Mouse (Mus musculus) ES-E14 (cell line): ENCODE data around the gene Hist1h3a.
"Not testable (repeated sequence)": the region's sequence is repeated elsewhere in the genome, so short reads cannot be mapped to it uniquely, and the experiment has no call there.

Source experiments
- HCFC1 ChIP-seq: IDR thresholded peaks from 2 replicates; pipeline ENCODE4 v1.6.1; 2012; ENCODE audit warnings: low read length, inconsistent platforms, borderline replicate concordance; ENCODE audit not compliant: insufficient read depth
- MAFK ChIP-seq: IDR thresholded peaks from 2 replicates; pipeline ENCODE4 v1.6.1; 2014; ENCODE audit warnings: mild to moderate bottlenecking, low read depth, low read length, inconsistent platforms; ENCODE audit not compliant: insufficient read depth

DNA sequence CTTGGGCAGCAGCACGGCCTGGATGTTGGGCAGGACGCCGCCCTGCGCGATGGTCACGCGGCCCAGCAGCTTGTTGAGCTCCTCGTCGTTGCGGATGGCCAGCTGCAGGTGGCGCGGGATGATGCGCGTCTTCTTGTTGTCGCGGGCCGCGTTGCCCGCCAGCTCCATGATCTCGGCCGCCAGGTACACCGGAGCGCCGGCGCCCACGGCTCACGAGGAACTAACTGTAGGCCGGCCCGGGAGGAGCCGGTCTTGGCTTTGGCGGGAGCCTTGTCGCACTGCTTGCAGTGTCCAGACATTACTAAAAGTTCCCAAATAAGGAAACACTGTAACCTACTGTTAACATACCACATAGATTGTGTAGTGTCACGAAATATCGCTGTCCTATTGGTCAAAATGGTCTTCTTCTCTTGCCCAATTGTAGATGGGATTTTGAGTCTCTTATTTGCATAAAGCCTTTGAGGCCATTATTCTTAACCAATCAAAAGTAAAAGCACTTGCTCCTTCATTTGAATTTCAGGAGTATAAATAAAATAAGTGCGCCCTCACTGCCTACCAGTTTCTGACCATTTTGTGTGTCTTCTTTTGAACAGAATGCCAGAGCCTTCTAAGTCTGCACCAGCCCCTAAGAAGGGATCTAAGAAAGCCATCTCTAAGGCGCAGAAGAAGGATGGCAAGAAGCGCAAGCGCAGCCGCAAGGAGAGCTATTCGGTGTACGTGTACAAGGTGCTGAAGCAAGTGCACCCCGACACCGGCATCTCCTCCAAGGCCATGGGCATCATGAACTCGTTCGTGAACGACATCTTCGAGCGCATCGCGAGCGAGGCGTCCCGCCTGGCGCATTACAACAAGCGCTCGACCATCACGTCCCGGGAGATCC, 15.7 kb downstream of the Hist1h3a start, which contains the start of gene Hist1h2bb:
- not testable (repeated sequence) for TF ChIP-seq HCFC1, MAFK
